Mouse (Mus musculus) mouse trophoblast stem cell (cell line): ENCODE measurements around the gene Canx.

ENCODE experiments used
- in situ Hi-C, 2 experiments: fragments of 300-500 bp; cut with MseI, MboI; formaldehyde crosslinking; loops; 2 replicates in 1 of 2; 3 replicates in 1 of 2; pipeline ENCODE4 v1.15.1; 2025

Gene Canx

GRCm38 (mm10) chr11:50325496-50326301 lies at the start of gene Canx:
Gene Canx (minus strand): TSS chr11:50325673.
- in situ Hi-C loops, result loop anchor here (5.0 kb wide), 1 partner anchor 37 kb away; no protein-coding TSS in a partner anchor

- in situ Hi-C loops, result no loop called here
These were observed 49.0 kb upstream of the Canx start for GRCm38 (mm10) chr11:50374286-50375015.

GRCm38 (mm10) chr11:50373621-50374020 lies 48.1 kb upstream of the Canx start:
- in situ Hi-C loops, result no loop called here

GRCm38 (mm10) chr11:50373086-50373485 lies 47.6 kb upstream of the Canx start:
- in situ Hi-C loops, result no loop called here

GRCm38 (mm10) chr11:50371911-50372310 lies 46.4 kb upstream of the Canx start:
- in situ Hi-C loops, result no loop called here

GRCm38 (mm10) chr11:50371399-50371841 lies 45.9 kb upstream of the Canx start:
- in situ Hi-C loops, result no loop called here

- in situ Hi-C loops, result no loop called here
These were observed 45.5 kb upstream of the Canx start for GRCm38 (mm10) chr11:50370969-50371368.

- in situ Hi-C loops, result no loop called here
These were observed 44.0 kb upstream of the Canx start for GRCm38 (mm10) chr11:50369360-50369911.

GRCm38 (mm10) chr11:50367531-50367930 lies 42.1 kb upstream of the Canx start:
- in situ Hi-C loops, result no loop called here

- in situ Hi-C loops, result no loop called here
These were observed 39.8 kb upstream of the Canx start for GRCm38 (mm10) chr11:50365322-50365721.

- in situ Hi-C loops, result loop anchor here (5.0 kb wide), 1 partner anchor 37 kb away; the partner anchor contains the start of gene Canx (in 2 of the 2)
These were observed 39.1 kb upstream of the Canx start for GRCm38 (mm10) chr11:50364548-50364947.

GRCm38 (mm10) chr11:50361282-50361681 lies 35.8 kb upstream of the Canx start:
- in situ Hi-C loops, result loop anchor here (5.0 kb wide), 1 partner anchor 34 kb away; the partner anchor contains the start of gene Canx (in 2 of the 2)

- in situ Hi-C loops, result no loop called here
These were observed 33.7 kb upstream of the Canx start for GRCm38 (mm10) chr11:50358950-50359861.

GRCm38 (mm10) chr11:50355395-50355794 lies 29.9 kb upstream of the Canx start:
- in situ Hi-C loops, result no loop called here

- in situ Hi-C loops, result no loop called here
These were observed 29.4 kb upstream of the Canx start for GRCm38 (mm10) chr11:50354851-50355250.

GRCm38 (mm10) chr11:50354162-50354561 lies 28.7 kb upstream of the Canx start, which contains the start of gene Cby3:
Gene Cby3 (plus strand): TSS chr11:50354462.
- in situ Hi-C loops, result no loop called here

- in situ Hi-C loops, result no loop called here
These were observed 26.7 kb upstream of the Canx start for GRCm38 (mm10) chr11:50352177-50352576.

- in situ Hi-C loops, result no loop called here
These were observed 21.0 kb upstream of the Canx start for GRCm38 (mm10) chr11:50346256-50347032.

- in situ Hi-C loops, result no loop called here
These were observed 20.0 kb upstream of the Canx start for GRCm38 (mm10) chr11:50345486-50345885.

- in situ Hi-C loops, result no loop called here
These were observed 11.4 kb upstream of the Canx start for GRCm38 (mm10) chr11:50336891-50337290.
